Mouse (Mus musculus) neural tube, embryonic 14.5 days (tissue): Measurements from ENCODE around the gene Mboat7. TPM values are rescaled to one million over a fixed set of nuclear protein-coding genes. Genes with fewer than 3 reads are reported as not detected.
A peak's percentile ranks its signal among the peaks of the same experiment; 100 is the strongest.
"Not testable (repeated sequence)": the region's sequence is repeated elsewhere in the genome, so short reads cannot be mapped to it uniquely, and the experiment has no call there.

Experiments used
- ATAC-seq: fragments of 200-750 bp; cut with Nextera tagmentation; 2 replicates; pipeline ENCODE4 v1.8.0; 2017; ENCODE audit warnings: low read depth, mild to moderate bottlenecking, moderate TSS enrichment, moderate library complexity
- H3K27ac ChIP-seq: fragments of 300-500 bp; sonication (generic); 2 replicates; pipeline ENCODE4 v1.5.1; 2014; ENCODE audit warnings: low read depth, mild to moderate bottlenecking, control low read depth, low read length, moderate library complexity, mixed read lengths
- H3K27me3 ChIP-seq: fragments of 300-500 bp; sonication (generic); 2 replicates; pipeline ENCODE4 v1.6.1; 2014; ENCODE audit warnings: low read length; ENCODE audit not compliant: control insufficient read depth, insufficient read depth
- H3K36me3 ChIP-seq: fragments of 300-500 bp; sonication (generic); 2 replicates; pipeline ENCODE4 v1.6.1; 2014; ENCODE audit warnings: low read length, mixed read lengths; ENCODE audit not compliant: control insufficient read depth, insufficient read depth
- H3K4me1 ChIP-seq: fragments of 300-500 bp; sonication (generic); 2 replicates; pipeline ENCODE4 v1.6.1; 2014; ENCODE audit warnings: low read length; ENCODE audit not compliant: control insufficient read depth, insufficient read depth
- H3K4me2 ChIP-seq: fragments of 300-500 bp; sonication (generic); 2 replicates; pipeline ENCODE4 v1.6.1; 2014; ENCODE audit warnings: mild to moderate bottlenecking, low read depth, low read length, control low read depth
- H3K4me3 ChIP-seq: fragments of 300-500 bp; sonication (generic); 2 replicates; pipeline ENCODE4 v1.5.1; 2014; ENCODE audit warnings: low read depth, low read length, control low read depth, mixed read lengths
- H3K9ac ChIP-seq: fragments of 300-500 bp; sonication (generic); replicated peaks from 2 replicates; pipeline ENCODE4 v1.6.1; 2014; ENCODE audit warnings: low read depth, mild to moderate bottlenecking, control low read depth, low read length, mixed read lengths
- H3K9me3 ChIP-seq: fragments of 300-500 bp; sonication (generic); 2 replicates; pipeline ENCODE4 v1.6.1; 2016; ENCODE audit warnings: low read length; ENCODE audit not compliant: control insufficient read depth
- WGBS: fragments of 180-500 bp; shearing (Covaris S2); extraction: QIAGEN DNeasy Blood & Tissue Kit; methylation state at CpG from one replicate; pipeline ENCODE4 v1.1.7; 2014; 5-methylcytosine and 5-hydroxymethylcytosine counted together
- polyA plus RNA-seq: library from polyadenylated mRNA; unstranded; fragments of >200 nt; fragmentation: Nextera tagmentation; extraction: Ambion mirVana; gene quantifications from 2 replicates; pipeline ENCODE4 v1.2.1, GENCODE M21; 2014

Mboat7 gene
- 74.9 and 76.4 TPM in 2 replicates for polyA plus RNA-seq

- peak; percentile 92 for ATAC-seq
- Histone ChIP-seq H3K27me3 (no peaks in the 10 kb centered on the region), H3K36me3 (0 out of 2 replicates have a peak, but pooled peaks cover 4% of the 10 kb centered on the region), H3K27ac (peak within 1 kb of the TSS; percentile 85), H3K9ac (peak within 1 kb of the TSS; percentile 76), H3K4me3 (peak within 1 kb of the TSS; percentile 56), H3K9me3 (no peaks in the 10 kb centered on the region), H3K4me2 (peak within 1 kb of the TSS; percentile 78), H3K4me1 (peaks cover 16% of the 10 kb centered on the region; the same call in 1 of the 2 replicates)
- WGBS = under 1% methylated on average over 55 of the region's 55 CpGs
Measured at GRCm38 (mm10) chr7:3692987-3693808, at the start of gene Mboat7. Gene Mboat7, minus strand, starts transcription at chr7:3693523.

GRCm38 (mm10) chr7:3732675-3733074 lies 39.4 kb upstream of the Mboat7 start:
- not testable (repeated sequence) for H3K4me2 ChIP-seq, H3K27ac ChIP-seq, H3K9ac ChIP-seq, H3K4me1 ChIP-seq, H3K9me3 ChIP-seq, H3K27me3 ChIP-seq, ATAC-seq, H3K36me3 ChIP-seq, H3K4me3 ChIP-seq
- WGBS = no CpG with 5 or more reads among the region's 1 CpGs

- H3K9me3 ChIP-seq, H3K27me3 ChIP-seq, H3K4me1 ChIP-seq, ATAC-seq, H3K36me3 ChIP-seq, H3K9ac ChIP-seq, H3K27ac ChIP-seq, H3K4me3 ChIP-seq, H3K4me2 ChIP-seq: not testable (repeated sequence)
Measured at GRCm38 (mm10) chr7:3725459-3725858, 32.1 kb upstream of the Mboat7 start.

DNA sequence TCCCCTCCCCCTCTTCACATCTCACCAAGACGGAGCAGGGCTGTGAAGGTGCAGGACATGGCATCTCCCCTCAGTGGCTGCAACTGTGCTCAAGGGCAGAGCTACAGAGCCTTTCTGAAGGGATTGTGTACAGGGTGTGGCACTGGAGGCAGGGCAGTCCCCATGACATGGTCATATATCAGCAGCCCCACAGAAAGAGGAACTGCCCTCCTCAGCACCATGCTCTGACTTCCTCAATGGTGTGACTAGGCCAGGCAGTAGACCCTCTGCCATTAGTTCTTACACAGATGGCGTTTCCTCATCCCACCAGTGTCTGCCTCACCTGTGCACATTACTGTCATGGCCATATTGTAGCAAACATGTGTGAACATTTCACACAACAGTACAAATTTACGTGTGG lies 26.9 kb upstream of the Mboat7 start, which contains the start of gene Pirb:
Gene Pirb (minus strand): TSS at position 124 of the 400 bp plus-strand sequence.
- ATAC-seq, H3K9ac ChIP-seq, H3K4me1 ChIP-seq, H3K9me3 ChIP-seq, H3K27ac ChIP-seq, H3K36me3 ChIP-seq, H3K4me2 ChIP-seq, H3K27me3 ChIP-seq, H3K4me3 ChIP-seq: not testable (repeated sequence)
- 78% methylated on average over 1 of the region's 3 CpGs for WGBS

DNA sequence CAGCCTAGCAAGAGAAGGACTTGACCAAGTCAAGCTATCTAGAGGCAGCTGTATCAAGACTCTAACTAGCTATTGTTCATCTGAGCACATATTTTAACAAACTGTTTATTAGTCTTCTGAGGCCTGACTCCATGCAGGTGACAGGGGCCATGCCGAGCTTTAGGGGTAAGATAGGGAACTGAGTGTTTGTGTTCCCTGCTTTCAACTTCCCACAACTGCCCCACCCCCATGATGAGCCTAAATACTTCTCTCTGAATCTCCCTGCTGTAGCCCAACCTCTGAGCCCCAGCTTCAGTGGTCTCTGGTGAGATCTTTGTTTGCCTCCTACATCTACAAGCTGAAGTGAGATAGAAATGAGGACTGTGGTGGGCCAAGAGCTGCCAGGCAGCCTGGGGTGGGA lies 21.9 kb upstream of the Mboat7 start:
- H3K4me2 ChIP-seq = no peak overlapping the region
- WGBS = 66% methylated on average over 1 of the region's 1 CpGs
- no peak overlapping the region for H3K27ac ChIP-seq
- H3K9me3 ChIP-seq = no peaks in the 10 kb centered on the region
- no peak overlapping the region for H3K4me3 ChIP-seq
- H3K4me1 ChIP-seq = no peaks in the 10 kb centered on the region
- ATAC-seq = no peak
- no peaks in the 10 kb centered on the region for H3K27me3 ChIP-seq
- H3K36me3 ChIP-seq = no peaks in the 10 kb centered on the region
- H3K9ac ChIP-seq = no peak overlapping the region

GRCm38 (mm10) chr7:3712264-3712942 lies 19.1 kb upstream of the Mboat7 start:
- H3K4me2 ChIP-seq = no peak overlapping the region
- no peaks in the 10 kb centered on the region for H3K9me3 ChIP-seq
- no peak overlapping the region for H3K27ac ChIP-seq
- peaks cover 7% of the 10 kb centered on the region; the same call in 1 of the 2 replicates for H3K36me3 ChIP-seq
- no peak overlapping the region for H3K4me3 ChIP-seq
- no peaks in the 10 kb centered on the region for H3K4me1 ChIP-seq
- ATAC-seq = no peak
- no peaks in the 10 kb centered on the region for H3K27me3 ChIP-seq
- 39% methylated on average over 5 of the region's 5 CpGs for WGBS
- no peak overlapping the region for H3K9ac ChIP-seq

GRCm38 (mm10) chr7:3709000-3709399 lies 15.7 kb upstream of the Mboat7 start:
- Histone ChIP-seq H3K9ac (no peak overlapping the region), H3K4me3 (no peak overlapping the region), H3K27ac (no peak overlapping the region), H3K4me1 (peaks cover 20% of the 10 kb centered on the region), H3K4me2 (no peak overlapping the region), H3K27me3 (no peaks in the 10 kb centered on the region), H3K36me3 (peaks cover 20% of the 10 kb centered on the region), H3K9me3 (no peaks in the 10 kb centered on the region)
- no peak for ATAC-seq
- WGBS = 69% methylated on average over 1 of the region's 1 CpGs

DNA sequence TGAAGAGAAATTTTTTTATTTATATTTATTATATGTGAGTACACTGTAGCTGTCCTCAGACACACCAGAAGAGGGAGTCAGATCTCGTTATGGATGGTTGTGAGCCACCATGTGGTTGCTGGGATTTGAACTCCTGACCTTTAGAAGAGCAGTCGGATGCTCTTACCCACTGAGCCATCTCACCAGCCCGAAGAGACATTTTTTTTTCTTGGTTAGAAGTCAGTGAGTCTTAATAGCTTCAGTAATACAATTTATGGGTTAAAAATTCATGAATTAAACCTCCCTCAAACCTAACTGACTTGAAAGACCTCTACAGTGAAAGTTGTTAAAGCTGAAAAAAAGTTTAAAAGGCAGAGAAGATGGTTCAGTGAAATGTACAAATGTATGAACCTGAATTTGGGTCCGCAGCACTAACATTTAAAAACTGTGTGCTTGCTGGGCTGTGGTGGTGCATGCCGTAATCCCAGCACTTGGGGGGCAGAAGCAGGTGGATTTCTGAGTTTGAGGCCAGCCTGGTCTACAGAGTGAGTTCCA lies 15.2 kb upstream of the Mboat7 start:
- Histone ChIP-seq H3K36me3 (peaks cover 20% of the 10 kb centered on the region), H3K4me1 (peaks cover 20% of the 10 kb centered on the region)
- not testable (repeated sequence) for H3K27ac ChIP-seq, H3K9me3 ChIP-seq, H3K4me2 ChIP-seq, ATAC-seq, H3K4me3 ChIP-seq, H3K27me3 ChIP-seq, H3K9ac ChIP-seq
- WGBS = 35% methylated on average over 5 of the region's 5 CpGs
